Mouse (Mus musculus): Measurements from ENCODE around the gene Stk40.
A peak's percentile ranks its signal among the peaks of the same experiment; 100 is the strongest.

The Stk40 gene

GRCm38 (mm10) chr4:126097711-126098253 lies 6.0 kb upstream of the Stk40 start:
- DNase-seq (ENCODE audit: low spot score in 2 of 2): no peak

GRCm38 (mm10) chr4:126099365-126099764 lies 4.4 kb upstream of the Stk40 start:
- DNase-seq (ENCODE audit: low spot score in 2 of 2): no peak

DNA sequence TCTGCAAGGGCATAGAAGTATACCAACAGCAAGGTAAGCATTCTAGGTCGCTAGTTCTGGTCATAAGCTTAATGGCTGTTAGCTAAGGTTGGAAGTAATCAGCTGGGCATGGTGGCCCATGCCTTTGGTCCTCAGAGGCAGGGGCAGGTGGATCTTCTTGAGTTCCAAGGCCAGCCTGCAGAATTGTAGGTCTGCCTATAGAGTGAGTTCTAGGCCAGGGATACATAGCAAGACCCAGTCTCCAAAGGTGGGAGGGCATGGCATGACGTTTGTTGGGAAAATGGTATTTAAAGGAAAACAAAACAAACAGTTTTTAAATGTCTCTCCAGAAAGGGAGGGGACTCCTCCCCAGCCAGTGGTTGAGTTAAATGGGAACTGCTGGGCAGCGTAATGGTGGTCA lies 3.0 kb upstream of the Stk40 start:
- DNase-seq (ENCODE audit: low spot score in 2 of 2): no peak

DNA sequence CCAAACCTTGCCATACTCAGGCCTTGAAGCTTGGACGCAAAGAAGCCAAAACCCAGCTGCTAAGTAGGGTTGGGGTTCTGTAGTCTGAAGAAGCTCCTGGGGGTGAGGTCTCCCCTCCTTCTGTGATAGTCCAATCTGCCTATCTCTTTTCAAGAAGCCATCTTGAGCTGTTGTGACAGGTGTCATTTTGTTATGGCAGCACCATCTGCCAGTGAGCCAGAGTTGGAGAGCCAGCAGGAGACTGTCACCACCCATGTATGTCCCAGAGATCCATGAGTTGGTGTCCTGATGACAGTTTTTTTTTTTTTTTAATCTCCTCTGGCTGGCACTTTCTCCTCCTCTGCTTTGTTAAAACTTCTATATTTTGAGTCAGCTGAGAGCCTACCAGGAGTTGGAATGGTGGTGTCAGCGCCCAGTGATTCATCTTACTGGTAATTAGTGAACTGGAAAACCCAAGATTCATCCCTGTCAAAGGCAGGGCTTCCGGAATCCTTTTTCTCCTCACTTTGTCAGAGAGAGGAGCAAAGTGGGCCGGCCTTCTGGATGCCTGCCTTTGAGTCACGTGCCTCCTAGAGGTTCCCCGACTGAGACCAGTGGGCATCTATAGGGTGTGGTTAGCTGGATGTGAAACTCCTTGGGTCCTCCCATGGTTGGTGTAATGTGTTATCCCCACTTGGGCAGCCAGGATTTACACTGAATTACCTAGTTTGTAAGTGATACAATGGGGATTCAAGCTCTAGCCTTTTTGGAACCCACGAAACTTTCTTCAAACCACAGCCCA lies 1.5 kb upstream of the Stk40 start:
- DNase-seq (ENCODE audit: low spot score in 2 of 2): no peak

DNA sequence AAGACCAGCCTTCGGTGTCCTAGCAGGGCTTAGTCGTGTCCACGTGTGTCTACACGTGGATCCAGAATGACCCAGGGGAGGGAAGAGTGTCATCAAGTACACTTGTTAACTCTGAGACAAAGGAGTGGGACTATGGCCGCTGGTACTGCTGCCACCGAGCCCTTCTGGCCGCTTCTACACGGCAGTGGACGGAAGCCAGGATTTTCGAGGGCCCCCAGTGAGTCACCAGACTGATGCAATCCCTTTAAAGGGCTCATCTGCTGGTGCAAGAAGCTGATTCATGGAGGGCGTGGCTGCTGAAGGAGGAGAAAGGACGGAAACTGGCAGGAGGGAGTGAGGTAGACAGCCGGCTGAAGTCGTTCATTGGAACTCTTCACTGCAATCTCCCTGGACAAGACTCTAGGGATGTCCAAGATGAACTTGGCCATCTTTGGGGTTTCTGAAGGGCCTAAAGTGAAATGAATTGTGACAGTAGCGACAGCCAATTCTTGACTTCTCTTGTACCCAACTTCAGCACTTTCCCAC lies 638 bp upstream of the Stk40 start:
- DNase-seq (ENCODE audit: low spot score in 2 of 2): peak; percentile 67 to 79

DNA sequence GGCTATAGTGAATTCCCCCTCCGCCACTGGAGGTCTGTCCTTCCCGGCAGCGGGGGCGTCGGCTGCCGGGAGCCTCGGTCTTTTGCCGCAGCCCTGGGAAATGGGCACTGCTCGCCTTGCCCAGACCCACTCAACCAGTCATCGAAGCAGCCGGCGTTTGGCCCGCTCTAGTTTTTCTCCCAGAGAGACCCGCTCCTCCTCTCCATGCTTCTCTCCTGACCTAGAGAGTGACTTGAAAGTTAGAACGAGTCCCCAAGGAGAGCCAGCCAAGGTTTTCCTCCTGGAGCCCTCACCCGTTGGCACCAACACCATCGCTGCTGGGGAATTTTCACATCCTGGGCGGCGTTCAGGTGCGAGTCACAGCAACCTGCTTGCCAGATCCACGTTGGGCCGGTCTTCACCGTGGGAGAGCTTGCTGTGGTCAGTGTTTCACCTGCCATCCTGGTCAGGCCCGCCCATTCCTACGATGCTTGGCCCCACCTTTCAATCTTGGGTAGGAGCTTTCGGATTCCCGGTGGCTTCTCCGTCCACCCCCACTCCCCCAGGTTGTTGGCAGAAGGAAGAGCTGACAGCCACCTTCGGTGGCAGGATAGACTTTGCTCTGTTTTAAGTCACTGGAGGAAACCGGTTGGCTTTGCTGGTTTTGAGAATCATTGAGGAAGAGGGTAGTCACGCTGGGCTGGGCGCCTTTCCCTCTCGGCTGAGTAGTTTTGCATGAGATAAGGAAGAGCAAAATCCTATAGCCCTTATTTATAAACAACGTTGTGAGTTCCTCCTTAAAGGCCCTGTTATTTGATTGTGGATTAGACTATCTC lies 711 bp downstream of the Stk40 start:
- DNase-seq (ENCODE audit: low spot score in 2 of 2): peak in 1 of 2 experiments; percentile 39

DNA sequence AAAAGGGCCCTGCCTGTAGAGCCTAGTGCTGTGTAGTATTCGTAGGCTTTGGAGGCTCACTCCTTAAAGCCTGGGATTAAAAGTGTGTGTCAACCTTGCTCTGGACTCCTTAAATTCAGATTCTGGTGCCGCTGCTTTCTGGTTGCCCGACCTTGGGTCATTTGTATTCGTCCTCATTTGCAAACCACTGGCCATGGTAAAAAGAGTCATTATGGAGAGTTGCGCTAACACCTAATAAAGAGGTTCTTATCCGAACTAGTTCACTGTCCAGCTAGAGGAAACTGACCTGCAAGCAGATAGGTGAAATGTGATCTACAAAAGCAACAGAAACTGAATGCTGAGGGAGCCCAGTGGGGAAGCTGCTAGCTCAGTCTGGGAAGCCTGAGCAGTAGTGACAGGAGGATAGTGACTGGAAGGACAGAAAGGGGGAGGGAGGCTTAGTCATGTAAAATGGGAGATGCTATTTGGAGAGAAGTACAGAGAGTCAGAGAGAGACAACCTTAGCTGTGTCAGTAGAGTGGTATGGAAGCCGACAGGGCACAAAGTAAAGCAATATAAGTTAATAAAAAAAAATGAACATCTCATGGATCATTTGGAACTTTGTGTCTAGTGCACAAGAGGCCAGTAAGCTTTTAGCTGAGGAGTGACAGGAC lies 1.5 kb downstream of the Stk40 start:
- no peak for DNase-seq (ENCODE audit: low spot score in 2 of 2)

DNA sequence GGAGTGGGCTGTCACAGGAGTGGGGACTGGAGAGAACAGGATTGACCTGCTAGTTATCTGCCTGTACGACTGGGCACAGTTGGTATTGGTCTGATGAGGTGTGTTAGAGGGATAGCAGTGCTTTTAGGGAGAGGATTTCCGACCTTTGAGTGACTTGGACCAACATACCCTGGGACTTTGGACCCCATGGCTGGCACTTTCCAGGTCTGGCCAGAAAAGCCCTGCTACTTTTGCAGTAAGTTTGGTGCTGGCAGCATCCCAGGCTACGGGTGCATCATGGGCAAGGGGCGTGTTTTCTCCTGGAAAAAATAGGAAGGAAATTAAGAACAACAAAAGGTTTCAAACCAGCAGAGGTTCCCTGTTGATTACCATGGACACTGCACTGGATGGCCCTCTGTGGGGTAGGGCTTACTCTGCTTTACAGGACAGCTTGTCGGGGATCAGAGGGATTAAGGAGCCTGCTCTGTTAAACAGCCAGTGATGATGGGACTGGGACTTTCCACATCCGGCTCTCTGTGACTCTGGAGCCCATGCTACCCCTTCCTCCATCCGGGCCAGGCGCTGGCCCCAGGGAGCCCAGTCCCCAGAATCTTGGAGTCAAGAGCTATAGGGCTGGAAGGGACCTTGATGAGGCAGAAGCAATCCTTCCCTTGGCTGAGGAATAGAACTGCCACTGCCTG lies 4.4 kb downstream of the Stk40 start:
- no peak for DNase-seq (ENCODE audit: low spot score in 2 of 2)

DNA sequence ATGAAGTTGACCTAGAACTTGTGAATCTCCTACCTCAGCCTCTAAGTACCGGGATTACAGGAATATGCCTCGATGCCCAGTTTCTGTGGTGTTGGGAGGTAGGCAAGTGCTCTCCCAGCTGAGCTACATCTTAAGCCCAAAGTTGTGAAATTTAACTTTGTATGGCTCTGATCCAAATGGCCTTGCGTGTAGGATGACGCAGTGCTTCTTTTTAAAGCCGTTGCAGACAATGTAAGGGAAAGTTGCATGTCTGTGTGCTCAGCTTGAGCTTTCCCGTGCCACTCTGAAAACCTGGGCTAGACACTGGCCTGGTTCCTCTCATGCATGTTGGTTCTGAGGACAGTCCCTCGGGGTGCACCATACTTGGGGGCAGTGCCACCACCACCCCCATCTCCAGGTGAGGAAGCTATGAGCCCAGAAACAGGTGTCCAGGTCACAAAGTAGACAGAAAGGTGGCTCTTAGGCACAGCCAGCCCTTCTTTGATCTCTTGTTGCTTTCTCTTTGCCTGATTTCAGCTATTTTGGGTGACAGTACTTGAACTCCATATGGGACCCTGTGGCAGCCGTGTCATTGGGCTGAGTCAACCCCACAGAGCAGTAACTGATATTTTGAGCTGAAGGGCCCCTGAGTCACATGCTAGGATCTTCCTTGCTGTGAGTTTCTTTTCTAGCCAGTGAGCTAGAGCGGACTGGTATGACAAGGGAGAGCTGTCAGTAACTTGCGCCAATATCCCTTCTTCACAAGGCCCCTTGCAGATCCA lies 6.0 kb downstream of the Stk40 start:
- DNase-seq (ENCODE audit: low spot score in 2 of 2): no peak

GRCm38 (mm10) chr4:126110374-126111152 lies 6.8 kb downstream of the Stk40 start:
- peak in 1 of 2 experiments; percentile 53 for DNase-seq (ENCODE audit: low spot score in 2 of 2)

GRCm38 (mm10) chr4:126111153-126111549 lies 7.4 kb downstream of the Stk40 start:
- no peak for DNase-seq (ENCODE audit: low spot score in 2 of 2)

DNA sequence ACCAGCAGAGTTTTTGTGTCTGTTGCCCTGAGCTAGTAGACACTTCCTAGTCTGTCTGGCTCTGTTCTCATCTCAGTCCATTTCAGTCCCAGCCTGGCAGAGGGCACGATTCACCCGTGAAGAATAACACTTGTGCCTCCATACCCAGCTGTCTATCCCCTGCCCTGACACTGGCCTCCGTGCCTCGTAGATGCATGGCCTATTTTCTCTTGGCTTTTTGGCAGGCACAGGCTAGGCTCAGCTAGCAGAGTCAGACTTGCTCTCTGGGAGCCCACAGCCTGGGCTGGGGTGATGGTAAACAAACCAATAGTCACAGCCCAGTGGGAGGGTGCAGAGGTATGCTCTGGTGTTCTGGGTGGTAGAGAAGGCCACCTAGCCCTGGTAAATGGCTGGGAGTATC lies 9.5 kb downstream of the Stk40 start:
- DNase-seq (ENCODE audit: low spot score in 2 of 2): no peak

GRCm38 (mm10) chr4:126113943-126114342 lies 10.2 kb downstream of the Stk40 start:
- no peak for DNase-seq (ENCODE audit: low spot score in 2 of 2)

GRCm38 (mm10) chr4:126115411-126115810 lies 11.7 kb downstream of the Stk40 start:
- DNase-seq (ENCODE audit: low spot score in 2 of 2): no peak

GRCm38 (mm10) chr4:126115871-126116521 lies 12.2 kb downstream of the Stk40 start:
- no peak for DNase-seq (ENCODE audit: low spot score in 2 of 2)

GRCm38 (mm10) chr4:126117116-126117515 lies 13.4 kb downstream of the Stk40 start:
- DNase-seq (ENCODE audit: low spot score in 2 of 2): no peak

GRCm38 (mm10) chr4:126118651-126119050 lies 14.9 kb downstream of the Stk40 start:
- peak; percentile 44 to 68 for DNase-seq (ENCODE audit: low spot score in 2 of 2)

GRCm38 (mm10) chr4:126119051-126119450 lies 15.3 kb downstream of the Stk40 start:
- DNase-seq (ENCODE audit: low spot score in 2 of 2): no peak

GRCm38 (mm10) chr4:126120052-126120451 lies 16.3 kb downstream of the Stk40 start:
- no peak for DNase-seq (ENCODE audit: low spot score in 2 of 2)

All from frontal cortex, postnatal 14 days (tissue).